Mouse (Mus musculus): ENCODE results near the gene Gm525.
A peak's percentile ranks its signal among the peaks of the same experiment; 100 is the strongest.
"Not testable (repeated sequence)": the region's sequence is repeated elsewhere in the genome, so short reads cannot be mapped to it uniquely, and the experiment has no call there.

Gm525 gene

DNA sequence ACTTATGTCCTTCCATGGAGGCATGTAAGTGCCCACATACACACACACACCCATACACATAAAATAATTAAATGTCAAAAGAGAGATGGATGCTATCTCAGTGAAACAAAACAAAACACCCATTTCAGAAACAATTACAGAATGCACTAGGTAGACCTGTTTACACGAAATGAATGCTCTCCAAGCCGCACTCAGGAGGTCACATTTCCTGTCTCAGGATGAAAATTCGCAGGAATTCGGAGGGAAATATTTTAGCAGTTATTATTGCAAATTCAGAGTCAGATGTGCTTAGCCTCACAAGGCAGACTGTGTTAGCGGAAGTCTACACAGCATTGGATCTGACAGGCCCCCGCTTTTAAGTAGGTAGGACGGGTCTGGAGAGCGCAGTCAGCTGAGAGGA, at the start of gene Gm525:
Gene Gm525 (plus strand): TSS at position 301 of the 400 bp plus-strand sequence.
- no peak for DNase-seq

DNA sequence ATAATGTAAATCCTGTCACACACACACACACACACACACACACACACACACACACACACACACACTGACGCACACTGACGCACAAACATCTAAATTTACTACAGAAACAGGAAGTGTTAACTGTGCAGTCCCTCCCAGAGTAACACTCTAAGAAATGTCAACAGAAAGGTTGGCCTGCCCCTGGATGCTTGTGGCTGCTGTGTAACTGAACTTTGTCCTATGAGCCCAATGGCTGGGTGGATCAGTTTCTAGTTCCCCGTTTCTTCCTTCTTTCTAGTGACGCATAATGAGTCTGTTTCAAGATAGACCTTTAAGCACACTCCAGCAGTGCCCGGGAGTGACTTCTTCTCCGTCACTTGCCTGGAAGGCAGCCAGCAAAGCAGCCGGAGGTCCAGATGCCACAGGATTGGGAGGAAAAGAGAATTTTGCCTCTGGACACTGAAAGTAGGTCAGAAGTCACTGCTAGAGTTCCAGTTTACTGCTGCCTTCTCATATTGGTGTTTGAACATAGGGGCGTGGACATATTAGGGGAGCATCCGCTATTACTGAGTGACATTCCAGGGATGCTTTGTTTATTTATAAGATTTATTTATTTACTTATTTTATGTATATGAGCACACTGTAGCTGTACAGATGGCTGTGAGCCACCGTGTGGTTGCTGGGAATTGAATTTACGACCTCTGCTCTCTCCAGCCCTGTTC, 49.3 kb upstream of the Gm525 start:
- peak; percentile 64 for DNase-seq

DNA sequence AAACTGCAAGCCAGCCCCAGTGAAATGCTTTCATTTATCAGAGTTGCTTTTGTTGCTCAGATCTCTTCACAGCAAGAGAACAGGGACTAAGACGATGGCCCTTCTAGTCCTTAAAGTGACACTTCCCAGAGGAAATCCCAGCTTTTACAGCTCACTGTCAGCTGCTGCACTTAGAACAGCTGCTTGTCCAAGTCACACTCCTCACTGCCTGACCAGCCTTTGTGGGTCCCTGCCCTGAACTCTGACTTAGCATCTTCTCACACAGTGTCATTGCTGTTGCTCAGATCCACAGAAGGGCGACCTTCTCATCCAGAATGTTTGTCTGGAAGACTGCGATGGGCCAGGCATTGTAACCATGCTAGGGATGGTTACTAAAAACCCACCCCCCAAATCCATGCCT, 48.0 kb upstream of the Gm525 start:
- DNase-seq: no peak

DNA sequence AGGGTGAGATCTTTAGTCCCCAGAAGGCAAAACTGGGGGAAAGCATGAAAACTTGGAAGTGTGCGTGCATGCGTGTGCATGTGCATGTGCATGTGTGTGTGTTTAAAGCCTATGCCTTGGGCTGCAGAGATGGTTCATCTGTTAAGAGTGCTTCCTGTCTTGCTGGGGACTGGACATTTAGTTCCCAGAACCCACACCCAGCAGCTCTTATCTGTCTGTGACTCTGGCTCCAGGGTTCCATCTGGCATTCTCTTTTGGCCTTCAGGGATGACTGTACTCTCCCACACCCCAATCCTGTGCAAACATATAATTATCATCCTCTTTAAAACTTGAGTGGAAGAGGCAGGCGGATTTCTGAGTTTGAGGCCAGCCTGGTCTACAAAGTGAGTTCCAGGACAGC, 47.5 kb upstream of the Gm525 start:
- DNase-seq: no peak

DNA sequence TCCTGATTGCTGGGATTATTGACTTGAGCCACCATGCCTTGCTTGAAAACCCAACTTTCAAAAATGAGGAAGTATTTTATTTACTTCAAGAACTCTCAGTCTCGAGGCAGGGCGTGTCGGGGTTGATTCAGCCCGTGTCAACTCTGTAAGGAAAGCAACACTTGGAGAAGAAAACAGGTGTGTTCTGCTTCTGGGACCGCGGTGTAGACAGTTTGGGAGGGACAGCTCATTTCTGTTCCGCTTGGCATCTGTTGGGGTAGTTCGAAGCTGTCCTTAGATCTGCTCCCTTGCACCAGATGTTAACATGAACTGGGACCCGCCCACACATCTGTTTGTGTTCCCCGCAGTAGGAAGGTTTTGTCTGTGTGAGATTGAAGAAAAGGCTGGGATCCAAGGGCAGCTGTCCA, 45.7 kb upstream of the Gm525 start:
- DNase-seq: no peak

DNA sequence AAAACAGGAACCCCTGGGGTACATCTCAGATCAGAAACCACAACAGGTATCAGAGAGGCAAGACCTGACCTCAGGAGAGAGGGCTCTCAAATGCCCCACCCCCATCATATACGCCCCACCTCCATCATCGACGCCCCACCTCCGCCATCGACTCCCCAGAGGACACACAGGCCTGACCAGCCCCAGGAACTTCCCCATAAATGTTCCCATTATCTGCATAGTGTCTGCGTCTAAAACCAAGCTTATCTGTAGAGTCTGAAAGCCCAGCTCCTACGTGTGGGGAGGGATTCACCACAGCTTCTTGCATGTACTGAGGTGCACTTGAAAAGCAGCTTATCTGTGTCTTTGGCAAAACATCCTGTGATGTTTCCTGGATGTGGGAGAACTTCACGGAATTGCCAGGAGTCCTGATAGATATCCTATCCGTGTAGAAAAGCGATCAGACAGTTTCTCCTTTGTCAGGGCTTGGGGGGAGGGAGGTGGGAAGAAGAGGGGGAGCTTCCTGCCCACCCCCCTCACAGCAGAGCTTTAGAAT, 44.7 kb upstream of the Gm525 start:
- DNase-seq: no peak

DNA sequence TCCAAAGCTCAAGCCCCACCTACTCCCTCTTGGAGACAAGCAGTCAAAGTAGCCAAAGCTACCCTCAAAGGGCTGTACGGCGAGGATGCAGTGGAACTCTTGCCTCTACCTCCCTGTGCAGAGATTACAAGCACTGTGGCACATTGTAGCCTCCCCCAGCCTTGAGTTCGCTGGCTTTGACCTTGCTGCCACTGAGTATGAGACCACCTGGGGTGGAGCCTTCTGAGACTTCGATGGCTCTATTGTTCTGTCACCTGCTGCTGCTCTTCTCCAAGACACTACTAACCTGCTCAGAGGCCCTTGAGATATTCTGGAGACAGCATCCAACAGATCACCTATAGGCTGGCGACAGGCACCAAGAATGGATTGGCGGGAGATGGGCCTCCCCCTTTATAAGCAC, 43.1 kb upstream of the Gm525 start:
- no peak for DNase-seq

DNA sequence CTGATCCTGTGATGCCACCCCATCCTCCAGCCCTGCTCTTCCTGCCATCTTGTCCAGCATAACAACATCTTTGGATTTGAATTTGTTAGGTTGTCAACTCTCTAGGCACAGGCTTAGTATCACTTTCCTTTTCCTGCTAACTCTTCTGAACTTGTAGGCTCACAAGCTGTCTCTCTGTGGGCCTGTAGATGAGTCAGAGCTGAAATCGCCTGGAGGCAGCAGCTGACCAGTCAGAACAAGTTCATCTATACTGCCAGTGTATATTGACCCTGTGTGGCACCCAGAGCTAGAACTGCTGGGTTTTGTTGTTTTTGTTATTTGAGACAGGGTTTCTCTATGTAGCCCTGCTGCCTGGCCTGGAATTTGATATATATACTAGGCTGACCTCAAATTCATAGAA, 42.5 kb upstream of the Gm525 start:
- no peak for DNase-seq

DNA sequence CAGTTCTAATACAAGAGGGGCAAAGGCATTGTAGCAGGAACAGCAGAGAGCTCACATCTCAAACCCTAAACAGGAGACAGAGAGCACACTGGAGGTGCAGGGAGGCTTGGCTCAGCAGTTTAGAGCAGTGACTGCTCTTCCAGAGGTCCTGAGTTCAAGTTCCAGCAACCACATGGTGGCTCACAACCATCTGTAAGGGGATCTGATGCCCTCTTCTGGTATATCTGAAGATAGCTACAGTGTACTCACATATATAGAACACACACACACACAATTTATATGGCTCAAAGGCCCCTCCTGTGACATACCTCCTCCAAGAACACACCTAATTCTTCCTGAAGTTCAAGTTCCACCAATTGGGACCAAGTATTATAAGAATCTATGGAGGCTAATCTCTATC, 39.0 kb upstream of the Gm525 start:
- no peak for DNase-seq

DNA sequence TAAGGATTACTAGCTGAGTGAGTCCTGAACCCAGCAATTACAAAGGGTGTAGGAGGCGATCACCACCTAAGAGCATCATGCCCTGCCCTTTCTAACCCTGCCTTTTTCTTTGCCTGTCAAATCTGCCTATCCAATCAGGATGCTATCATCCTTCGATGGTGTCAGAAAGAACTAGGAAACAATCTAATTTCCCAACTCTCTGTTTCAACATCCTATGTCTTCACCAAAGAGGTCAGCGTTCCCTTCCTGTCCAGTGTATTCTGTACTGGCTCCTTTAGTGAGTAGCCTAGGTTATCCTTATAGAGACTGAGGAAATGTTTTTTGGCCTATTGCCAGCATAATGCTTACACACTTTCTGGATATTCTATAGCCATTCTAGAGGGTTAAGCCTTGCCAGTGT, 38.1 kb upstream of the Gm525 start:
- DNase-seq: no peak

DNA sequence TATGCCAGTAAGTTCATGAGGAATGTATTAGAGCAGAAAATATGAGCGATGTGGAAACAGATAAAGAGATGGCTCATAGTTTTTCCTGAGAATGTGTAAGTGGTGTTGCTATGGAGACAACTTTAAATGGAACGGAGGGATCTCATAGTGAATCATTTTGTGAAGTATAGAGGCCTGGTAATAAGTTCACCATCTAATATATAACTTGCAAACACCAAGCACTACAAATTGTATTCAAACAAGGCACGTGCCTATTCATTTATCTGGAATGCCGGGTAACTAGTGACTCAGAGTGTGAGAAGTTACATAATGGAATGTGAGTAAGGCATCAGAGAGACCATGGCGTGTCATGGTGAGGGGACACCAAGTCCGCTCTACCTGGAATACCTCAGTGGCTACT, 35.1 kb upstream of the Gm525 start:
- DNase-seq: no peak

DNA sequence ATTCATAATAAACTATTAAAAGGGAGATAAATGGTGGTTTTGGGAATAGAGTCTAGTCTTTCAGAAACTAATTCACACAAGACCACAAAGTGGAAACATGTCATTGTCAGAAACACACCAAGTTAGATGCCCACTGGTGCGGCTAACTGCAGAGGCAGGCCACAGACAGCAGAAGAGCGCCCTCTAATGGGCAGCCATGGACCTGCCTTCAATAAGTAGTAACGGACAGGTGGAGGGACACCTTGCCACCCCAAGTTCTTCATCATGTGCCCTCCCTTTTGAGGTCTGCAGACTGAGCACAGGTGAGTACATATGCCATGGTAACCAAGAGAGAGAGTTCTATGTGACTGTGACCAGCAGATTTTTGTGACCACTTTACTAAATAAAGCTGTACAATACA, 34.3 kb upstream of the Gm525 start:
- DNase-seq: no peak

DNA sequence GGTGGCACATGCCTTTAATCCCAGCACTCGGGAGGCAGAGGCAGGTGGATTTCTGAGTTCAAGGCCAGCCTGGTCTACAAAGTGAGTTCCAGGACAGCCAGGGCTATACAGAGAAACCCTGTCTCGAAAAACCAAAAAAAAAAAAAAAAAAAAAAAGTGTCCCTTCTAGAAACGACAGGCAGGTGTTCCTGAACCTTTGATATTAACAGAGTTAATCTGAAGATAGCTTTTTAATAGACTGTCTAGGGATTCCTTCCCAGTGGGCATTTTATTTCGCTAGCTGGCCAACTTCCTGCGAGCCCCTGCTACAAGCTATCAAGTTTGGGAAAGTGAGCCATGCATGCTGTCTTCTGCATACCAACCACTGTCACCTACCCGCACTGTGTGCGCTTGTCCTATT, 32.6 kb upstream of the Gm525 start:
- not testable (repeated sequence) for DNase-seq

DNA sequence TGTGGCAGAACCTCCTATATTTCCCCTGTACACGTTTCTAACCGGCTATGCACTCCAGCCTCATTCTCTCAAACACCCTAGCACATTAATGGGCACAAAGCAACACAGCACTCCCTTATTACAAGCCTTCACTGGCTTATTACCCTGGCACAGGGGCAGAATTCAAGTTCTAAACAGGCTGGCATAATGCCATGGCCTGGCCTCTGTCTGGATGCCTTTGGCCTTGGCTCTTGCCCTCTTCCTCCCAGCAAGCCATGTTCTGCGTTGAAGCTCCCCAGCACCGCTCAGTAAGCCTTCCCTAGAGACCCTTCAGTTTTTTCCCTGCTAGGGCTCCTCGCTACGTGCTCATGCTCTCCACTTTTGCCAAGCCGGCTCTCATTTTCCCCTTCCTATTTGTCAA, 30.6 kb upstream of the Gm525 start:
- no peak for DNase-seq

DNA sequence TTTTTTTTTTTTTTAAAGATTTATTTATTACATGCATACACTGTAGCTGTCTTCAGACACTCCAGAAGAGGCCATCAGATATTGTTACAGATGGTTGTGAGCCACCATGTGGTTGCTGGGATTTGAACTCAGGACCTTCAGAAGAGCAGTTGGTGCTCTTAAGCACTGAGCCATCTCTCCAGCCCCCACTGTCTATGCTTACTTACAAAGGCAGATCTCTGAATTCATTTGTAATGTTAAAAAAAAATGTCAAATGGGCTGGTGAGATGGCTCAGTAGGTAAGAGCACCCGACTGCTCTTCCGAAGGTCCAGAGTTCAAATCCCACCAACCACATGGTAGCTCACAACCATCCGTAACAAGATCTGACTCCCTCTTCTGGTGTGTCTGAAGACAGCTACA, 28.1 kb upstream of the Gm525 start:
- not testable (repeated sequence) for DNase-seq

DNA sequence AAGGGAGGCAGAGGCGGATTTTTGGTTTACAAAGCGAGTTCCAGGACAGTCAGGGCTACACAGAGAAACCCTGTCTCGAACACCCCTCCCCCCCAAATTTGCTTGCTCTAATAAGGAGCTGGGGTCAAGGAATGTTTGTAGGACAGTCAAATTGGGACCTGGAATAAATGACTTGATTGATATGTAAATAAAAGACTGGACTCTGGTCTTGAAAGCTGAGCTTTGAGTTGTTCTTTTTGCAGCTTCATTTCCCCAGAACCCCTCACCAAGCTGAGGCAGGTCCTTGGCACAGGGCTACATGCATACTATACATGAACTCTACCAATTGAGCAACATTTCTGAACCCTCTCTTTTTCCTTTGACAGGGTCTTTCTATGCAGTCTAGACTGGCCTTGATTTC, 27.6 kb upstream of the Gm525 start:
- DNase-seq: no peak

DNA sequence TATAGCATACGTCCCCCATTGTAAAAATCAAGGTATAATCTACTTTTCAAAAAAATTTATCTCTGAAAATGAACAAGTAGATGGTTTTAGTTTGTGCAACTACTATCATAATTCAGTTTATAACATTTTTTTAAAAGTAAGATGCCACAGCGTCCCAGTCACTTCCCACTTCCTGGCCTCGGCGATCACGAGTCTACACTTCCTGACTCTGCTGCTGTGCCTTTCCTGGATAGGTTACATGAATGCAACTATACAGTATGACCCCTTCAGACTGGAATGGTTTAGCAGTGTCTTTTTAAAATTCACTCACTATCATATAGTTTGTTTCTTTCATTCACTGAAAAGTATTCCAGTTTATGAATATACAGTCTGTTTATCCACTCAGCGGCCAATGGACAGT, 21.9 kb upstream of the Gm525 start:
- DNase-seq: no peak

DNA sequence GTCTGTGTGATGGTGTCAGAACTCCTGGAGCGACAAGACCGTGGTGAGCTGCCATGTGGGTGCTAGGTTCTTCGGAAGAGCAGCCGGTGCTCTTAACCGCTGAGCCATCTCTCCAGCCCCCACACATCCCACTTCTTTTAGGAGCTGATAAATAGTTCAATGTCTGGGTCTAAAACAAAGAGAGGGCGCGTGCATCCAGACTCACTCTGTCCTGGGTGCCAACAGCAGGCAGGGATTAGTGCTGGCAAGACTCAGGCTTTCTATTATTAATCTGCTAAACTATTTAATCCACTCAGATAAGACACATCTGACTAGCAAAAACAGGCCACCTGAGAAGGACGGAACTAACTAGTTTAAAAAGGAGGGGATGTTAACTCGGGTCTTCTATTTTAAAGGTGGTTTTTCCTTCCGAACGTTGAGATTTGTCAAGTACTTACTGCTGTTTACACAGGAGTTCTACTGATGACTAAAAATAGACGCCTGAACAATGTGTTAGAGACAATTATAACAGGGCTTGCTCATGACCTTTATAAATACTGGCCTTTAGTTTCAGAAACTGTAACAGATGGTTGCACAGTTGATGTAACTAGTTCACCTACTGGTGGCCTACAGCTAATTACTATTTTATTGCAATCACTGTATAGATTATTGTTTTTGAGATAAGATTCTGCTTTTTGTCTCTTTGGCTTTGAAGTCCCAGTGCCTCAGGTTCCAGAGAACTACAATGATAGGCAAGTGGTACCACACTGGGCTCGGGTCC, 17.5 kb upstream of the Gm525 start:
- DNase-seq: peak; percentile 52

DNA sequence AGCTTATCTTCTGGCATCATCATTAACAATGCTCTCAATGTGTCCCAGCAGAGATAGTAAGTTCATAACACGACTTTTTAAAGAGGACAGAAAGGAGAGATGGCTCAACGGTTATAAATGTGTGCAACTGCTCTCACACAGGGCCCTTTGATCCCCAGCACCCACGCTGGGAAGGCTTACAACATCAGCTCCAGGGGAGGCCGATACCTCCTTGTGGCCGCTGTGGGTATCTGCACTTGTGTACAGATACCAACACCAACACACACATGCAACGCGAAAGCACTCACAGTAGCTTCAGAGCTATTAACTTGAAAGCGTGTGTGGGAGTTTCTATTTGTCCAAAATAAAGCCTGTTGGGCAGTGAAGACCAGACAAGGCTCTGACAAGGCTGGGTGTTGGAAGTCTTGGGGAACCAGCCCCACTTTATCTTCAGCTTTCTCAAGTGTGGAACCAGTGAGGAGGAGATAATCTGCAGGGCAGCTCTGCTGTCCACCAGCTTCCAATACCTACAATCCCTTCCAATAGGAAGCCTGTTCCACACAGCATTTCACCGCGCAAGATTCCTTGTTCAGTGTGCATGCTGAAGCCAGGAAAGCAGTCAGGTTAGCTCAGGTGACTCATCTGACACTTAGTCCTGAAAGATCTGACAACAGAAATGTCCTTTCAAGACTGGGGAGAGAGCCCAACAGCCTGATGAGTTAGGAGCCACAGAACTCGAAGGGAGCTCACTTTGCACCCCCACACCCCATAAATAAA, 14.9 kb upstream of the Gm525 start:
- no peak for DNase-seq

DNA sequence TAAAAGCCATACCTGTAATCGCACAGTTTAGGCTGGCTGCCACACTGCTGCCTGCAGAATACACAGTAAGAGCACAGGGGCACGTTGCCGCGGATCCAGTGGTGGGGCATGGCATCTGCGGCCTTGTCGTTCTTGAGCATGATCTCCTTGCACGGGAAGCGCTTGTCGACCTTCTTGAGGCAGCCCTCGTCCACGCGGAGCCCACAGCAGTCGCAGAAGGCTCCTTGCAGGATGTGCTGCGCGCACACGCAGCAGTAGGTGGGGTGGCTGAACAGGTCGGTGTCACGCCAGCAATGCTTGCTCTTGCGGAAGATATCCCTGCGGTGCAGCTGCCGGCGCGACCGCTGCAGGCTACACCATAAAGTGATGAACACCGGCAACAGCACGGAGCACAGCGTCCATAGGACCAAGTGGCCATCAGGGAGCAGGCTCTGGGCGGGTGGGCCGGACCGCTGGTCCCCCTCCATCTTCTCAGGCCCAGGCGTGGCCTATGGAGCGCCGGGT, 13.7 kb upstream of the Gm525 start:
- no peak for DNase-seq

DNA sequence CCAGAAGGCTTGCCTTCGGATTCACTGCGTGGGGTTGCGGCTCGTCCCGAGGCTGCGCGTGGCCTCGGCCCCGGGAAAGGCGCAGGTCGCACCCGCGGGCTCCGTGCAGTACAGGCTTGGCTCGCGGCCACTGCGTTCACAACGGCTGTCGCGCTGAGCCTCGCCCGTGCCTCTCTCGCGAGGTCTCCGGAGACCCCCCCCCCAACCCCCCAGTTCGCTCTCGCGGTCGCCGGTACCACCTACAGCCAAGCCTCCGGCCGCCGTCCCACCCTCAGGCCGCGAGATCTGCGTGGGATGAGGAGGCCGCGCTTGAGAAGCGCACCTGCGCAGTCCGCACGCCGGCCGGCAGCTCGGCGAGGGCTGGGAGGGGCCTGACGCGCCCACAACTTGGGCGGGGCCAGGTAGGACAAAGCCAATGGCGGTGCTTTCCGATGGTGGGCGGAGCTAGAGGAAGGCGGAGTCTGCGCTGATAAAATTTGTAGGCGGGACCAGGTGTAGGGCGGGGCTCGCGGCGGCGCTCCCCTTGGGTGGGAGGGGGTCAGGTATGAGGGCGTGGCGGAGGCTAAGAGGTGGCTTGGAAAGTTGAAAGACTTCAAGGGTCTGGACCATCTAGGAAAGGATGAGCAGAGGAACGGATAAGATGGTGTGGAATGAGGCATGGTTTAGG, 13.1 kb upstream of the Gm525 start:
- DNase-seq: peak; percentile 93

DNA sequence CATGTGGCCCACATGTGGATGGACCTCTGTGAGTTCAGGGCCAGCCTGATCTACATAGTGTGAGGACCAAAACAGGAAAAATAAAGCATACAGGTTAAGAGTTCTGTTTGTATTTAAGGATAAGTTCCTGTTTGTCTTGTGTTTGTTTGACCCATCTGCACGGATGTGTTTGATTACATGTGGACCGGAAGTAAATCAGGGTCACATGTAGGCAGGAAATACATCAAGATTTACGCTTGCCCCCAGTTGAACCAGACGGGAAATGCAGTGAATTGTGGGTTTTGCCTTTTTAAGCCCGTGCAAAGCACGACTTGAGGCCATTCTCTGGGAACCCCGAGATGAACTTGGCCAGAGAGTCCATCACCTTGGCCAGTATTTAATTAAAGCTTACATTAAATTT, 12.3 kb upstream of the Gm525 start:
- no peak for DNase-seq

DNA sequence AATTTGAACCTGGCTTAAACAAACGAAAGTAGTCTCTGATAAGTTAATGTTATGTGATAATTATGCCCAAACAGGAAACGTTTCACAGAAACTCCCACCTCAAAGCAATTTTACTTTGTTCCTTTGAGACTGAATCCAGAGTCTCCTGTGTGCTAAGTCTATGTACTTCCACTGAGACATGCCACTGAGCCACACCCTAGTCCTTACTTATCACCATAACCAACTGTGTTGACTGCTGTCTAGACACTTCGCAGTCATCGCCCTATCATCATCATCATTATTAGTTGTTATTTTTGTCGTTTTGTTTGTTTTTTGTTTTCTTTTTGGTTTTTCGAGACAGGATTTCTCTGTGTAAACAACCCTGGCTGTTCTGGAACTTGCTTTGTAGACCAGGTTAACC, 9.3 kb upstream of the Gm525 start:
- no peak for DNase-seq

Data from layer of hippocampus, adult 9-11 months (tissue).